Mouse (Mus musculus): Measurements from ENCODE around the gene Crbn. TPM values are rescaled to one million over a fixed set of nuclear protein-coding genes. Genes with fewer than 3 reads are reported as not detected.

The Crbn gene
- polyA plus RNA-seq (2014; fragmentation: Nextera tagmentation; extraction: Ambion mirVana), result 35.9 and 36.0 TPM in 2 replicates

GRCm38 (mm10) chr6:106799333-106800226 lies at the start of gene Crbn:
Crbn (minus strand) TSS chr6:106800077.
- peak; percentile 90 for ATAC-seq (ENCODE audit: insufficient number of reproducible peaks, insufficient read depth, low FRiP score, low read depth)
- H3K27me3 ChIP-seq (ENCODE audit: control insufficient read depth, insufficient read depth, low read length), result no peaks in the 10 kb centered on the region
- peaks cover 0 to 11% of the 10 kb centered on the region in 2 experiments; a peak in 2 of 4 replicates for H3K4me1 ChIP-seq (ENCODE audit: control insufficient read depth in 2 of 2, insufficient read depth in 2 of 2, low read length in 2 of 2)
- WGBS, result 1% methylated on average over 57 of the region's 57 CpGs
- peaks cover 14% of the 10 kb centered on the region for H3K36me3 ChIP-seq (ENCODE audit: control insufficient read depth, insufficient read depth, low read length)
- peak within 1 kb of the TSS; percentile 90 for H3K9ac ChIP-seq (ENCODE audit: low read length)
- H3K27ac ChIP-seq (replicated peaks in 1 of 2; ENCODE audit: control insufficient read depth in 1 of 2, insufficient read depth in 1 of 2, low read depth in 2 of 2, low read length in 2 of 2), result no peak within 1 kb of the TSS
- H3K4me2 ChIP-seq (ENCODE audit: low read length), result peak within 1 kb of the TSS; percentile 96
- peak within 1 kb of the TSS; percentile 87 for H3K4me3 ChIP-seq (ENCODE audit: control insufficient read depth in 1 of 2, insufficient read depth in 1 of 2, low read depth in 1 of 2, low read length in 2 of 2)
- no peaks in the 10 kb centered on the region for H3K9me3 ChIP-seq (ENCODE audit: control insufficient read depth, low read length)

GRCm38 (mm10) chr6:106840181-106840580 lies 40.3 kb upstream of the Crbn start:
- H3K27ac ChIP-seq (replicated peaks in 1 of 2; ENCODE audit: control insufficient read depth in 1 of 2, insufficient read depth in 1 of 2, low read depth in 2 of 2, low read length in 2 of 2), result no peak overlapping the region
- ATAC-seq (ENCODE audit: insufficient number of reproducible peaks, insufficient read depth, low FRiP score, low read depth), result no peak
- no peaks in the 10 kb centered on the region for H3K9me3 ChIP-seq (ENCODE audit: control insufficient read depth, low read length)
- no peaks in the 10 kb centered on the region for H3K36me3 ChIP-seq (ENCODE audit: control insufficient read depth, insufficient read depth, low read length)
- 53% methylated on average over 1 of the region's 1 CpGs for WGBS
- H3K4me2 ChIP-seq (ENCODE audit: low read length), result no peak overlapping the region
- H3K9ac ChIP-seq (ENCODE audit: low read length), result no peak overlapping the region
- no peaks in the 10 kb centered on the region for H3K27me3 ChIP-seq (ENCODE audit: control insufficient read depth, insufficient read depth, low read length)
- H3K4me3 ChIP-seq (ENCODE audit: control insufficient read depth in 1 of 2, insufficient read depth in 1 of 2, low read depth in 1 of 2, low read length in 2 of 2), result no peak overlapping the region
- no peaks in the 10 kb centered on the region for H3K4me1 ChIP-seq (ENCODE audit: control insufficient read depth in 2 of 2, insufficient read depth in 2 of 2, low read length in 2 of 2)

- no peak for ATAC-seq (ENCODE audit: insufficient number of reproducible peaks, insufficient read depth, low FRiP score, low read depth)
- Histone ChIP-seq H3K36me3 (ENCODE audit: control insufficient read depth, insufficient read depth, low read length) (no peaks in the 10 kb centered on the region), H3K4me1 (ENCODE audit: control insufficient read depth in 2 of 2, insufficient read depth in 2 of 2, low read length in 2 of 2) (no peaks in the 10 kb centered on the region), H3K27me3 (ENCODE audit: control insufficient read depth, insufficient read depth, low read length) (no peaks in the 10 kb centered on the region), H3K4me3 (ENCODE audit: control insufficient read depth in 1 of 2, insufficient read depth in 1 of 2, low read depth in 1 of 2, low read length in 2 of 2) (no peak overlapping the region), H3K27ac (replicated peaks in 1 of 2; ENCODE audit: control insufficient read depth in 1 of 2, insufficient read depth in 1 of 2, low read depth in 2 of 2, low read length in 2 of 2) (no peak overlapping the region), H3K9me3 (ENCODE audit: control insufficient read depth, low read length) (no peaks in the 10 kb centered on the region), H3K4me2 (ENCODE audit: low read length) (no peak overlapping the region), H3K9ac (ENCODE audit: low read length) (no peak overlapping the region)
- WGBS, result 70% methylated on average over 3 of the region's 3 CpGs
Measured at GRCm38 (mm10) chr6:106838053-106838452, 38.2 kb upstream of the Crbn start.

GRCm38 (mm10) chr6:106835316-106835715 lies 35.4 kb upstream of the Crbn start:
- Histone ChIP-seq H3K36me3 (ENCODE audit: control insufficient read depth, insufficient read depth, low read length) (no peaks in the 10 kb centered on the region), H3K9me3 (ENCODE audit: control insufficient read depth, low read length) (no peaks in the 10 kb centered on the region), H3K4me2 (ENCODE audit: low read length) (no peak overlapping the region), H3K4me3 (ENCODE audit: control insufficient read depth in 1 of 2, insufficient read depth in 1 of 2, low read depth in 1 of 2, low read length in 2 of 2) (no peak overlapping the region), H3K27ac (replicated peaks in 1 of 2; ENCODE audit: control insufficient read depth in 1 of 2, insufficient read depth in 1 of 2, low read depth in 2 of 2, low read length in 2 of 2) (no peak overlapping the region), H3K27me3 (ENCODE audit: control insufficient read depth, insufficient read depth, low read length) (no peaks in the 10 kb centered on the region), H3K4me1 (ENCODE audit: control insufficient read depth in 2 of 2, insufficient read depth in 2 of 2, low read length in 2 of 2) (no peaks in the 10 kb centered on the region), H3K9ac (ENCODE audit: low read length) (no peak overlapping the region)
- ATAC-seq (ENCODE audit: insufficient number of reproducible peaks, insufficient read depth, low FRiP score, low read depth), result no peak
- WGBS, result 50% methylated on average over 2 of the region's 2 CpGs

- no peaks in the 10 kb centered on the region for H3K27me3 ChIP-seq (ENCODE audit: control insufficient read depth, insufficient read depth, low read length)
- WGBS, result 45% methylated on average over 1 of the region's 1 CpGs
- H3K4me1 ChIP-seq (ENCODE audit: control insufficient read depth in 2 of 2, insufficient read depth in 2 of 2, low read length in 2 of 2), result no peaks in the 10 kb centered on the region
- no peaks in the 10 kb centered on the region for H3K36me3 ChIP-seq (ENCODE audit: control insufficient read depth, insufficient read depth, low read length)
- H3K4me3 ChIP-seq (ENCODE audit: control insufficient read depth in 1 of 2, insufficient read depth in 1 of 2, low read depth in 1 of 2, low read length in 2 of 2), result no peak overlapping the region
- H3K4me2 ChIP-seq (ENCODE audit: low read length), result no peak overlapping the region
- no peak overlapping the region for H3K27ac ChIP-seq (replicated peaks in 1 of 2; ENCODE audit: control insufficient read depth in 1 of 2, insufficient read depth in 1 of 2, low read depth in 2 of 2, low read length in 2 of 2)
- H3K9ac ChIP-seq (ENCODE audit: low read length), result no peak overlapping the region
- H3K9me3 ChIP-seq (ENCODE audit: control insufficient read depth, low read length), result no peaks in the 10 kb centered on the region
- ATAC-seq (ENCODE audit: insufficient number of reproducible peaks, insufficient read depth, low FRiP score, low read depth), result no peak
Measured at GRCm38 (mm10) chr6:106822329-106822728, 22.5 kb upstream of the Crbn start.

GRCm38 (mm10) chr6:106820566-106820965 lies 20.7 kb upstream of the Crbn start:
- H3K4me1 ChIP-seq (ENCODE audit: control insufficient read depth in 2 of 2, insufficient read depth in 2 of 2, low read length in 2 of 2), result no peaks in the 10 kb centered on the region
- H3K36me3 ChIP-seq (ENCODE audit: control insufficient read depth, insufficient read depth, low read length), result no peaks in the 10 kb centered on the region
- H3K4me2 ChIP-seq (ENCODE audit: low read length), result no peak overlapping the region
- no peak overlapping the region for H3K9ac ChIP-seq (ENCODE audit: low read length)
- no peaks in the 10 kb centered on the region for H3K27me3 ChIP-seq (ENCODE audit: control insufficient read depth, insufficient read depth, low read length)
- no peak overlapping the region for H3K4me3 ChIP-seq (ENCODE audit: control insufficient read depth in 1 of 2, insufficient read depth in 1 of 2, low read depth in 1 of 2, low read length in 2 of 2)
- H3K27ac ChIP-seq (replicated peaks in 1 of 2; ENCODE audit: control insufficient read depth in 1 of 2, insufficient read depth in 1 of 2, low read depth in 2 of 2, low read length in 2 of 2), result no peak overlapping the region
- ATAC-seq (ENCODE audit: insufficient number of reproducible peaks, insufficient read depth, low FRiP score, low read depth), result no peak
- H3K9me3 ChIP-seq (ENCODE audit: control insufficient read depth, low read length), result no peaks in the 10 kb centered on the region

- no peak overlapping the region for H3K9ac ChIP-seq (ENCODE audit: low read length)
- H3K36me3 ChIP-seq (ENCODE audit: control insufficient read depth, insufficient read depth, low read length), result no peaks in the 10 kb centered on the region
- ATAC-seq (ENCODE audit: insufficient number of reproducible peaks, insufficient read depth, low FRiP score, low read depth), result no peak
- H3K4me3 ChIP-seq (ENCODE audit: control insufficient read depth in 1 of 2, insufficient read depth in 1 of 2, low read depth in 1 of 2, low read length in 2 of 2), result no peak overlapping the region
- no peak overlapping the region for H3K4me2 ChIP-seq (ENCODE audit: low read length)
- no peaks in the 10 kb centered on the region for H3K4me1 ChIP-seq (ENCODE audit: control insufficient read depth in 2 of 2, insufficient read depth in 2 of 2, low read length in 2 of 2)
- WGBS, result 63% methylated on average over 3 of the region's 3 CpGs
- no peaks in the 10 kb centered on the region for H3K9me3 ChIP-seq (ENCODE audit: control insufficient read depth, low read length)
- H3K27ac ChIP-seq (replicated peaks in 1 of 2; ENCODE audit: control insufficient read depth in 1 of 2, insufficient read depth in 1 of 2, low read depth in 2 of 2, low read length in 2 of 2), result no peak overlapping the region
- no peaks in the 10 kb centered on the region for H3K27me3 ChIP-seq (ENCODE audit: control insufficient read depth, insufficient read depth, low read length)
Measured at GRCm38 (mm10) chr6:106819906-106820305, 20.0 kb upstream of the Crbn start.

- Histone ChIP-seq H3K4me3 (ENCODE audit: control insufficient read depth in 1 of 2, insufficient read depth in 1 of 2, low read depth in 1 of 2, low read length in 2 of 2) (no peak overlapping the region), H3K4me2 (ENCODE audit: low read length) (no peak overlapping the region)
- no peak for ATAC-seq (ENCODE audit: insufficient number of reproducible peaks, insufficient read depth, low FRiP score, low read depth)
Measured at GRCm38 (mm10) chr6:106819246-106819645, 19.4 kb upstream of the Crbn start.

More at GRCm38 (mm10) chr6:106819246-106819645, 19.4 kb upstream of the Crbn start:
- no peaks in the 10 kb centered on the region for H3K36me3 ChIP-seq (ENCODE audit: control insufficient read depth, insufficient read depth, low read length)
- H3K27me3 ChIP-seq (ENCODE audit: control insufficient read depth, insufficient read depth, low read length), result no peaks in the 10 kb centered on the region
- H3K9me3 ChIP-seq (ENCODE audit: control insufficient read depth, low read length), result no peaks in the 10 kb centered on the region
- no peak overlapping the region for H3K9ac ChIP-seq (ENCODE audit: low read length)
- H3K27ac ChIP-seq (replicated peaks in 1 of 2; ENCODE audit: control insufficient read depth in 1 of 2, insufficient read depth in 1 of 2, low read depth in 2 of 2, low read length in 2 of 2), result no peak overlapping the region
- no peaks in the 10 kb centered on the region for H3K4me1 ChIP-seq (ENCODE audit: control insufficient read depth in 2 of 2, insufficient read depth in 2 of 2, low read length in 2 of 2)

Measured in heart, embryonic 14.5 days (tissue).